Mouse (Mus musculus): ENCODE data around the gene Lmo1.
A peak's percentile ranks its signal among the peaks of the same experiment; 100 is the strongest.
"Not testable (repeated sequence)": the region's sequence is repeated elsewhere in the genome, so short reads cannot be mapped to it uniquely, and the experiment has no call there.

Gene Lmo1

GRCm38 (mm10) chr7:109174337-109174948, 564 bp downstream of the Lmo1 start:
- peak in 1 of 2 experiments; percentile 31 for DNase-seq (ENCODE audit: low spot score in 2 of 2)

GRCm38 (mm10) chr7:109171874-109172273, 3.1 kb downstream of the Lmo1 start:
- no peak for DNase-seq (ENCODE audit: low spot score in 2 of 2)

- DNase-seq (ENCODE audit: low spot score in 2 of 2), result peak; percentile 20 to 89
Observed at GRCm38 (mm10) chr7:109170441-109170820, 4.6 kb downstream of the Lmo1 start.

- peak in 1 of 2 experiments; percentile 30 for DNase-seq (ENCODE audit: low spot score in 2 of 2)
Observed at GRCm38 (mm10) chr7:109169505-109170440, 5.2 kb downstream of the Lmo1 start.

GRCm38 (mm10) chr7:109168716-109169115, 6.3 kb downstream of the Lmo1 start:
- DNase-seq (ENCODE audit: low spot score in 2 of 2), result no peak

- DNase-seq (ENCODE audit: low spot score in 2 of 2), result no peak
Observed at GRCm38 (mm10) chr7:109165931-109166585, 8.9 kb downstream of the Lmo1 start.

- DNase-seq (ENCODE audit: low spot score in 2 of 2), result no peak
Observed at GRCm38 (mm10) chr7:109154331-109154730, 20.7 kb downstream of the Lmo1 start.

- no peak for DNase-seq (ENCODE audit: low spot score in 2 of 2)
Observed at GRCm38 (mm10) chr7:109153538-109153937, 21.5 kb downstream of the Lmo1 start.

- no peak for DNase-seq (ENCODE audit: low spot score in 2 of 2)
Observed at GRCm38 (mm10) chr7:109151088-109151487, 23.9 kb downstream of the Lmo1 start.

GRCm38 (mm10) chr7:109145211-109145610, 29.8 kb downstream of the Lmo1 start:
- DNase-seq (ENCODE audit: low spot score in 2 of 2), result no peak

GRCm38 (mm10) chr7:109144705-109145104, 30.3 kb downstream of the Lmo1 start:
- DNase-seq (ENCODE audit: low spot score in 2 of 2), result no peak

- DNase-seq (ENCODE audit: low spot score in 2 of 2), result no peak
Observed at GRCm38 (mm10) chr7:109142564-109142963, 32.4 kb downstream of the Lmo1 start.

- DNase-seq (ENCODE audit: low spot score in 2 of 2), result no peak
Observed at GRCm38 (mm10) chr7:109141753-109142152, 33.3 kb downstream of the Lmo1 start.

- DNase-seq (ENCODE audit: low spot score in 2 of 2), result no peak
Observed at GRCm38 (mm10) chr7:109141054-109141453, 34.0 kb downstream of the Lmo1 start.

GRCm38 (mm10) chr7:109139405-109139804, 35.6 kb downstream of the Lmo1 start:
- DNase-seq (ENCODE audit: low spot score in 2 of 2), result peak; percentile 42 to 91

GRCm38 (mm10) chr7:109137441-109137840, 37.6 kb downstream of the Lmo1 start:
- DNase-seq (ENCODE audit: low spot score in 2 of 2), result no peak

GRCm38 (mm10) chr7:109131565-109131964, 43.4 kb downstream of the Lmo1 start:
- no peak for DNase-seq (ENCODE audit: low spot score in 2 of 2)

- no peak for DNase-seq (ENCODE audit: low spot score in 2 of 2)
Observed at GRCm38 (mm10) chr7:109129946-109130686, 44.9 kb downstream of the Lmo1 start.

- no peak for DNase-seq (ENCODE audit: low spot score in 2 of 2)
Observed at GRCm38 (mm10) chr7:109129442-109129841, 45.6 kb downstream of the Lmo1 start.

GRCm38 (mm10) chr7:109115929-109116328, 59.1 kb downstream of the Lmo1 start:
- DNase-seq (ENCODE audit: low spot score in 2 of 2), result no peak

GRCm38 (mm10) chr7:109115488-109115887, 59.5 kb downstream of the Lmo1 start:
- not testable (repeated sequence) for DNase-seq (ENCODE audit: low spot score in 2 of 2)

- no peak for DNase-seq (ENCODE audit: low spot score in 2 of 2)
Observed at GRCm38 (mm10) chr7:109114950-109115349, 60.1 kb downstream of the Lmo1 start.
